Mouse (Mus musculus) embryonic facial prominence, embryonic 11.5 days (tissue): ENCODE measurements around the gene Hmg20a. TPM values are rescaled to one million over a fixed set of nuclear protein-coding genes. Genes with fewer than 3 reads are reported as not detected.
A peak's percentile ranks its signal among the peaks of the same experiment; 100 is the strongest.
"Not testable (repeated sequence)": the region's sequence is repeated elsewhere in the genome, so short reads cannot be mapped to it uniquely, and the experiment has no call there.

Source experiments
- ATAC-seq: fragments of 200-750 bp; cut with Nextera tagmentation; replicated peaks from 2 replicates; pipeline ENCODE4 v1.8.0; 2017; ENCODE audit warnings: low read depth; ENCODE audit not compliant: insufficient number of reproducible peaks, low FRiP score, low TSS enrichment
- DNase-seq: peaks from one replicate; pipeline ENCODE4 v3.0.0-alpha.2; 2015; ENCODE audit warnings: low spot score
- H3K27ac ChIP-seq: fragments of 300-500 bp; sonication (generic); replicated peaks from 2 replicates; pipeline ENCODE4 v1.5.1; 2014; ENCODE audit warnings: mild to moderate bottlenecking, low read depth, low read length, control low read depth
- H3K27me3 ChIP-seq: fragments of 300-500 bp; sonication (generic); 2 replicates; pipeline ENCODE4 v1.6.1; 2014; ENCODE audit warnings: mild to moderate bottlenecking, low read length, moderate library complexity, mixed read lengths; ENCODE audit not compliant: control insufficient read depth, insufficient read depth
- H3K36me3 ChIP-seq: fragments of 300-500 bp; sonication (generic); replicated peaks from 2 replicates; pipeline ENCODE4 v1.6.1; 2014; ENCODE audit warnings: low read depth, mild to moderate bottlenecking, low read length, moderate library complexity, mixed read lengths; ENCODE audit not compliant: control insufficient read depth, insufficient read depth
- H3K4me1 ChIP-seq: fragments of 300-500 bp; sonication (generic); 2 replicates; pipeline ENCODE4 v1.6.1; 2014; ENCODE audit warnings: low read length, mixed read lengths; ENCODE audit not compliant: control insufficient read depth, insufficient read depth
- H3K4me2 ChIP-seq: fragments of 300-500 bp; sonication (generic); 2 replicates; pipeline ENCODE4 v1.6.1; 2014; ENCODE audit warnings: low read depth, mild to moderate bottlenecking, control low read depth, low read length, moderate library complexity
- H3K4me3 ChIP-seq: fragments of 300-500 bp; sonication (generic); 2 replicates; pipeline ENCODE4 v1.5.1; 2014; ENCODE audit warnings: low read depth, low read length, control low read depth
- H3K9ac ChIP-seq: fragments of 300-500 bp; sonication (generic); replicated peaks from 2 replicates; pipeline ENCODE4 v1.6.1; 2014; ENCODE audit warnings: mild to moderate bottlenecking, control low read depth, low read length
- H3K9me3 ChIP-seq: fragments of 300-500 bp; sonication (generic); replicated peaks from 2 replicates; pipeline ENCODE4 v1.6.1; 2016; ENCODE audit warnings: mild to moderate bottlenecking, low read length, inconsistent platforms, mixed read lengths; ENCODE audit not compliant: control insufficient read depth
- WGBS: fragments of 180-500 bp; shearing (Covaris S2); extraction: QIAGEN DNeasy Blood & Tissue Kit; methylation state at CpG from one replicate; pipeline ENCODE4 v1.1.7; 2014; 5-methylcytosine and 5-hydroxymethylcytosine counted together
- polyA plus RNA-seq: library from polyadenylated mRNA; unstranded; fragments of >200 nt; fragmentation: Nextera tagmentation; extraction: Ambion mirVana; gene quantifications from 2 replicates; pipeline ENCODE4 v1.2.1, GENCODE M21; 2014

Hmg20a gene
- polyA plus RNA-seq, 1 experiment from 2014 or later, result 59.2 TPM

GRCm38 (mm10) chr9:56420892-56421601, 2.6 kb downstream of the Hmg20a start:
- no peaks in the 10 kb centered on the region for H3K4me1 ChIP-seq
- DNase-seq (no peak), ATAC-seq (no peak)
- no peaks in the 10 kb centered on the region for H3K36me3 ChIP-seq
- no peak overlapping the region for H3K4me2 ChIP-seq
- H3K4me3 ChIP-seq, result no peak overlapping the region
- H3K9me3 ChIP-seq, result no peaks in the 10 kb centered on the region
- H3K27ac ChIP-seq, result no peak overlapping the region
- no peak overlapping the region for H3K9ac ChIP-seq
- 82% methylated on average over 9 of the region's 9 CpGs for WGBS
- no peaks in the 10 kb centered on the region for H3K27me3 ChIP-seq

- H3K27ac ChIP-seq, result no peak overlapping the region
- H3K4me3 ChIP-seq, result no peak overlapping the region
- ATAC-seq (no peak), DNase-seq (no peak)
- no peaks in the 10 kb centered on the region for H3K9me3 ChIP-seq
- H3K36me3 ChIP-seq, result no peaks in the 10 kb centered on the region
- H3K4me1 ChIP-seq, result no peaks in the 10 kb centered on the region
- 83% methylated on average over 5 of the region's 5 CpGs for WGBS
- no peak overlapping the region for H3K9ac ChIP-seq
- H3K4me2 ChIP-seq, result no peak overlapping the region
- H3K27me3 ChIP-seq, result no peaks in the 10 kb centered on the region
Observed at GRCm38 (mm10) chr9:56421991-56422390, 3.6 kb downstream of the Hmg20a start.

- ATAC-seq (no peak), DNase-seq (no peak)
- H3K9ac ChIP-seq, result no peak overlapping the region
- no peaks in the 10 kb centered on the region for H3K27me3 ChIP-seq
- no peak overlapping the region for H3K4me3 ChIP-seq
- H3K9me3 ChIP-seq, result no peaks in the 10 kb centered on the region
- H3K4me2 ChIP-seq, result no peak overlapping the region
- WGBS, result 90% methylated on average over 4 of the region's 4 CpGs
- H3K36me3 ChIP-seq, result no peaks in the 10 kb centered on the region
- H3K4me1 ChIP-seq, result no peaks in the 10 kb centered on the region
- H3K27ac ChIP-seq, result no peak overlapping the region
Observed at GRCm38 (mm10) chr9:56424861-56425260, 6.5 kb downstream of the Hmg20a start.

- H3K9ac ChIP-seq, result no peak overlapping the region
- ATAC-seq (no peak), DNase-seq (no peak)
- no peaks in the 10 kb centered on the region for H3K27me3 ChIP-seq
- H3K9me3 ChIP-seq, result no peaks in the 10 kb centered on the region
- no peaks in the 10 kb centered on the region for H3K4me1 ChIP-seq
- H3K4me2 ChIP-seq, result no peak overlapping the region
- no peak overlapping the region for H3K4me3 ChIP-seq
- H3K36me3 ChIP-seq, result no peaks in the 10 kb centered on the region
- WGBS, result 88% methylated on average over 5 of the region's 5 CpGs
- no peak overlapping the region for H3K27ac ChIP-seq
Observed at GRCm38 (mm10) chr9:56435821-56436526, 17.6 kb downstream of the Hmg20a start.

GRCm38 (mm10) chr9:56437300-56437892, 19.0 kb downstream of the Hmg20a start:
- ATAC-seq, result peak; percentile 52; the same call in 1 of the 2 replicates
- not testable (repeated sequence) for H3K9me3 ChIP-seq, H3K4me1 ChIP-seq, H3K4me2 ChIP-seq, H3K27me3 ChIP-seq, H3K27ac ChIP-seq, H3K4me3 ChIP-seq, H3K9ac ChIP-seq, H3K36me3 ChIP-seq, DNase-seq
- WGBS, result 91% methylated on average over 20 of the region's 29 CpGs

- Histone ChIP-seq H3K36me3 (no peaks in the 10 kb centered on the region), H3K9ac (no peak overlapping the region), H3K9me3 (no peaks in the 10 kb centered on the region), H3K4me2 (no peak overlapping the region), H3K27me3 (no peaks in the 10 kb centered on the region), H3K4me3 (no peak overlapping the region), H3K4me1 (no peaks in the 10 kb centered on the region), H3K27ac (no peak overlapping the region)
- ATAC-seq (no peak), DNase-seq (no peak)
- 83% methylated on average over 7 of the region's 7 CpGs for WGBS
Observed at GRCm38 (mm10) chr9:56439699-56440098, 21.3 kb downstream of the Hmg20a start.

- no peaks in the 10 kb centered on the region for H3K4me1 ChIP-seq
- no peaks in the 10 kb centered on the region for H3K36me3 ChIP-seq
- H3K4me3 ChIP-seq, result no peak overlapping the region
- no peaks in the 10 kb centered on the region for H3K9me3 ChIP-seq
- DNase-seq, result no peak
- ATAC-seq, result no peak
- H3K27ac ChIP-seq, result no peak overlapping the region
- WGBS, result 93% methylated on average over 6 of the region's 6 CpGs
- H3K4me2 ChIP-seq, result no peak overlapping the region
- no peaks in the 10 kb centered on the region for H3K27me3 ChIP-seq
- H3K9ac ChIP-seq, result no peak overlapping the region
Observed at GRCm38 (mm10) chr9:56451570-56451969, 33.2 kb downstream of the Hmg20a start.
